Mouse (Mus musculus): ENCODE measurements around the gene Snapc3. TPM values are rescaled to one million over a fixed set of nuclear protein-coding genes. Genes with fewer than 3 reads are reported as not detected.

The Snapc3 gene
- polyA plus RNA-seq, 1 experiment from 2014 or later, result 80.7 TPM

GRCm38 (mm10) chr4:83396996-83397770 lies 20.3 kb upstream of the Snapc3 start:
- Histone ChIP-seq H3K27ac (no peak overlapping the region), H3K27me3 (no peaks in the 10 kb centered on the region), H3K9ac (no peak overlapping the region), H3K4me1 (no peaks in the 10 kb centered on the region), H3K4me2 (no peak overlapping the region), H3K9me3 (no peaks in the 10 kb centered on the region), H3K4me3 (replicated peaks) (no peak overlapping the region), H3K36me3 (replicated peaks) (no peaks in the 10 kb centered on the region)
- WGBS, result 85% methylated on average over 9 of the region's 9 CpGs
- ATAC-seq (ENCODE audit: low FRiP score), result no peak

DNA sequence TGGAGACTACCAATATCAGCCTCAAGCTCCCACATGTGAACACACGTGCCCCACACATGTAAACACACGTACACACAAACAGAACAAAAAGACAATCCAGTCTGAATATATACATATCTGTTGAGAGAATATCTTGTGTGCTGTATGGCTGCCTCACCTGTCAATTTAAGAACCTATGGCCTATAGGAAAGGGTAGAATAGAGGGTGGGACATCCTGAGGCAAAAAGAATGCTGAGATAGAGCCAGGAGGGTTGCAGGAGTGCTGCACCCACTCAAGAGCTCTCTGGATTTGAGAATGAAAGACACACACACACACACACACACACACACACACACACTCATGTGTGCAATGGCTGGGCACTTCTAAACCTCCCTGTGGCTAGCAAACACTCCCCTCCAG lies 19.0 kb upstream of the Snapc3 start:
- H3K4me3 ChIP-seq (replicated peaks), result no peak overlapping the region
- no peak for ATAC-seq (ENCODE audit: low FRiP score)
- no peak overlapping the region for H3K27ac ChIP-seq
- no peaks in the 10 kb centered on the region for H3K4me1 ChIP-seq
- peaks cover 7% of the 10 kb centered on the region; the same call in 1 of the 2 replicates for H3K9me3 ChIP-seq
- H3K36me3 ChIP-seq (replicated peaks), result no peaks in the 10 kb centered on the region
- H3K27me3 ChIP-seq, result no peaks in the 10 kb centered on the region
- no peak overlapping the region for H3K4me2 ChIP-seq
- WGBS, result 90% methylated on average over 2 of the region's 2 CpGs
- no peak overlapping the region for H3K9ac ChIP-seq

DNA sequence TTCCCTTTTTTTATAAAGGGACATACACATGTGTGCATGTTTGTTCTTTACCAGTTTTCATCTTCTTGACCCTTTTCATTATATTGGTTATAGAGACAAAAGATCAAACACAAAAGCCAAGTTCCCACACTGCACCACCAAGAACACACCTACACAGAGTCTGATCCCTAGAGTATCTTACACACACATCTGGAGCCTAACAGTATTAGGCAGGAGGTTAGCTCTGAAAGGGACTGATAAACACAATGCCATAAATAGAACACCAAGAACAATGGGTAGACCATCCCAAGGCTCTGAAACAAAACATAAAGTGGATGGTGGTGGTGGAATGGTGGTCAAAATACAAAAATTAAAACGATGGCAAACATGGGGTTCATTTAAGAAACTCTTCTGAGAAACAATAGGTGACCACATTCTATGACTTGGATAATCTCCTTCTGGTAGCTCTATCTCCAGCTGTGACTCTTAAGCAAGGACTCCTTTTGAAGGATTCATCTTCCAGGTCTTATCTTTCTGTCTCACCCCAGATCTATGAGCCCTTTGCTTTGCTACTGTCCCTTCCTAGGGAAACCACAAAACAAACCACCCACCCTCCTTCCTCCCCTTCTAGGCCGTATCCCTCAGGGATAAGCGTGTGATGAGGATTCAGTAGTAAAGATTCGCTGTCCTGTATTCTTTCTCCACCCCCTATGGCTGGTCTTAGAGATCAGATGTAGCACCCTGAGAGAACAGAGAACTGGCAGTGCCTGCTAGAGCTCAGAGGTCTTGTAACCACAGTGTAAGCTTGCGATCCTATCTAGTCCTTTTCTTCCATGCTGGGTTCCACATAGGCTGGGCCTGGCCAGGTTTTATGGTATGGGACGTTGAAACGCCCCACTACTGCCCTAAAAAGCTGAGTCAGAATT lies 16.6 kb upstream of the Snapc3 start:
- no peak overlapping the region for H3K4me3 ChIP-seq (replicated peaks)
- H3K9ac ChIP-seq, result no peak overlapping the region
- H3K27me3 ChIP-seq, result no peaks in the 10 kb centered on the region
- no peak for ATAC-seq (ENCODE audit: low FRiP score)
- H3K9me3 ChIP-seq, result peaks cover 9% of the 10 kb centered on the region; the same call in 1 of the 2 replicates
- no peaks in the 10 kb centered on the region for H3K36me3 ChIP-seq (replicated peaks)
- WGBS, result 90% methylated on average over 7 of the region's 7 CpGs
- H3K27ac ChIP-seq, result no peak overlapping the region
- no peaks in the 10 kb centered on the region for H3K4me1 ChIP-seq
- H3K4me2 ChIP-seq, result no peak overlapping the region

DNA sequence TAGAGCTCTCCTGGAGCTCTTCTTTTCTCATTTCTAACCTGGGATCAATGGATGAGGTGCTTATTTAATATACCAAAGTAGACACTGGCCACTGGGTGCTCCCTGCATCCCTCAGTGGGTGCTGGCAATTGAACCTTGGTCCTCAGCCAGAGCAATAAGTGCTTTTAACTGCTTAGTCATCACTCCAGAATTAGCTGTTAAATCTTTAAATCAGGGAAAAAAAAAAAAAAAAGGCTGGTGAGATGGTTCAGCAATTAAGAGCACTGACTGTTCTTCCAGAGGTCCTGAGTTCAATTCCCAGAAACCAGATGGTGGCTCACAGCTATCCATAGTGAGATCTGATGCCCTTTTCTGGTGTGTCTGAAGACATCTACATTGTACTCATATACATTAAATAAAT lies 15.8 kb upstream of the Snapc3 start:
- H3K27me3 ChIP-seq, result no peaks in the 10 kb centered on the region
- H3K4me2 ChIP-seq, result no peak overlapping the region
- peaks cover 9% of the 10 kb centered on the region; the same call in 1 of the 2 replicates for H3K9me3 ChIP-seq
- no peak overlapping the region for H3K4me3 ChIP-seq (replicated peaks)
- H3K27ac ChIP-seq, result no peak overlapping the region
- H3K36me3 ChIP-seq (replicated peaks), result no peaks in the 10 kb centered on the region
- no peaks in the 10 kb centered on the region for H3K4me1 ChIP-seq
- no peak overlapping the region for H3K9ac ChIP-seq
- ATAC-seq (ENCODE audit: low FRiP score), result no peak

DNA sequence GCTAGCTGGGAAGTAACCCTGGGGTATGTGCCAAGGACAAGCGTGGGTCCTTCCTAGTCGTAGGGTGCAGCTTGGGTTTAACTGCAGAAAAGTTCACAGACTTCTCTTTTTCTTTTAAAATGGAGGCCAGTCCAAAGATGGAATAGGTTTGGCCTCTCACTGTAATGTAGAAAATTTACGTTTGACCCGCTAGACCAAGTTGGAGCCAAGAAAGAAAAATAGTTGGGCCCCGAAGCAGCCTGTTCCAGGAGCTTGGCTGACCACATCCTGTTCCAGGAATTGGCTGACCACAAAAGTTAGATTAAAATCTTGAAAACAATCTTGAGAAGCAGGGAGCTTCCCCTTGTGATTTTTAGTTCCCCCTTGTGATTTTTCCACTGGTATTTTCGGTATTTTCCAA lies 9.8 kb upstream of the Snapc3 start:
- no peaks in the 10 kb centered on the region for H3K36me3 ChIP-seq (replicated peaks)
- 93% methylated on average over 6 of the region's 6 CpGs for WGBS
- H3K27me3 ChIP-seq, result no peaks in the 10 kb centered on the region
- H3K4me1 ChIP-seq, result no peaks in the 10 kb centered on the region
- no peak overlapping the region for H3K4me2 ChIP-seq
- no peak overlapping the region for H3K4me3 ChIP-seq (replicated peaks)
- H3K27ac ChIP-seq, result no peak overlapping the region
- no peak overlapping the region for H3K9ac ChIP-seq
- ATAC-seq (ENCODE audit: low FRiP score), result no peak
- peaks cover 26% of the 10 kb centered on the region for H3K9me3 ChIP-seq

DNA sequence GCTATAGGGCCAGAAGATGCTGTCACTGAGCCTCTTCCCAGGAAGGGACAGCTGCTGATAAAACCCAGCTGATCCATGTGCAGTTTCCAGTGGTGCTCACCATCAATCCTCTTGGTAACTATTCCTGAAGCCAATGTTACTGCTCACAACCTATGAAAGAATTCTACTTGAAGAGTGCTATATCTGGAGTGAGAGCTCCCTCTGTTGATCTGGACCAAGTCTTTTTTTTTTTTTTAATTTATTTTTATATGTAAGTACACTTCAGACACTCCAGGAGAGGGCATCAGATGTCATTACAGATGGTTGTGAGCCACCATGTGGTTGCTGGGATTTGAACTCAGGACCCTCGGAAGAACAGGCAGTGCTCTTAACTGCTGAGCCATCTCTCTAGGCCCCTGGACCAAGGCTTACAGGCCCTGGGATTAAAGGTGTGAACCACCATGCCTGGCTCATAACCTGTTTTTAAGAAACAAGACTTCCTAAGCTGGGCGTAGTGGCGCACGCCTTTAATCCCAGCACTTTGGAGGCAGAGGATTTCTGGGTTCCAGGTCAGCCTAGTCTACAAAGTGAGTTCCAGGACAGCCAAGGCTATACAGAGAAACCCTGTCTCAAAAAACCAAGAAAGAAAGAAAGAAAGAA lies 7.5 kb upstream of the Snapc3 start:
- H3K4me3 ChIP-seq (replicated peaks), result no peak overlapping the region
- H3K9ac ChIP-seq, result no peak overlapping the region
- no peak for ATAC-seq (ENCODE audit: low FRiP score)
- H3K4me1 ChIP-seq, result no peaks in the 10 kb centered on the region
- H3K4me2 ChIP-seq, result no peak overlapping the region
- no peak overlapping the region for H3K27ac ChIP-seq
- no peaks in the 10 kb centered on the region for H3K27me3 ChIP-seq
- H3K9me3 ChIP-seq, result peaks cover 17% of the 10 kb centered on the region
- H3K36me3 ChIP-seq (replicated peaks), result no peaks in the 10 kb centered on the region
- WGBS, result 94% methylated on average over 4 of the region's 4 CpGs

DNA sequence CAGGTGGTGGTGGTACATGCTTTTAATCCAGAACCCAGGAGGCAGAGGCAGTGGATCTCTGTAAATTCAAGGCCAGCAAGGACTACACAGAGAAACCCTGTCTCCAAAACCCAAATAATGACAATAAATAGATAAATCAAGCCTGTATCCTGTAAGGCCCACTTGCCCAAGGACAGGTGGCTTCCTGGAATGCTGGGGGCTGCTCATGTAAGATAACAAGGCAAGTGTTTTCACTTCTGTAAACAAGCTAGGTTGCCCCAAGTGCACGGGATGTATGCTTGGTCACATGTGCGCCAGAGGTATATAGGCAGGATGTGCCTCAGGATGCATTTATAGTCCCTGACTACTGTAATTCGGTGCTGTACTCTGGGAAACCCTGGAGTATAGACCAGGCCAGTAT lies 5.5 kb upstream of the Snapc3 start:
- H3K4me3 ChIP-seq (replicated peaks), result no peak overlapping the region
- no peak overlapping the region for H3K27ac ChIP-seq
- WGBS, result 90% methylated on average over 3 of the region's 3 CpGs
- no peaks in the 10 kb centered on the region for H3K27me3 ChIP-seq
- no peaks in the 10 kb centered on the region for H3K36me3 ChIP-seq (replicated peaks)
- 0 out of 2 replicates have a peak, but pooled peaks cover 4% of the 10 kb centered on the region for H3K4me1 ChIP-seq
- peaks cover 17% of the 10 kb centered on the region for H3K9me3 ChIP-seq
- ATAC-seq (ENCODE audit: low FRiP score), result no peak
- no peak overlapping the region for H3K9ac ChIP-seq
- no peak overlapping the region for H3K4me2 ChIP-seq

- Histone ChIP-seq H3K4me2 (no peak overlapping the region), H3K4me3 (replicated peaks) (no peak overlapping the region), H3K9ac (no peak overlapping the region), H3K4me1 (peaks cover 14% of the 10 kb centered on the region), H3K27me3 (no peaks in the 10 kb centered on the region), H3K27ac (no peak overlapping the region), H3K9me3 (no peaks in the 10 kb centered on the region; the same call in 1 of the 2 replicates), H3K36me3 (replicated peaks) (no peaks in the 10 kb centered on the region)
- 78% methylated on average over 5 of the region's 5 CpGs for WGBS
- no peak for ATAC-seq (ENCODE audit: low FRiP score)
Observed at GRCm38 (mm10) chr4:83414241-83414824, 3.2 kb upstream of the Snapc3 start.

DNA sequence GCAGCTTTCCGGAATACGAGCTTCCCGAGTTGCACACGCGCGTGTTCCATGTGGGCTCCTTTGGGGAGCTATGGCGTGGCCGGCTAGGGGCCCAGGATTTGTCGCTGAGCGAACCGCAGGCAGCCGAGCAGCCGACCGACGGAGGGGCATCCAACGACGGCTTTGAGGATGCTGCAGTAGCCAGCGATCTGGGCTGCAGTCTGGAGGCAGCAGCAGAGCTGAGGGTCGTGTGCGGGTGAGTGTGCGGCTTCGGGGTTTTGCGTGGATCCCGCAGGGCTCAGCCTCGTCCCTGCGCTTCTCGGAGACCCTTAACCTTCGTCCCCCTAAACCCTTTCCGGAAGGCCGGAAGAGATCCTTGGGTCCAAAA lies 279 bp downstream of the Snapc3 start:
- 0% methylated on average over 30 of the region's 30 CpGs for WGBS
- peak overlapping the region; percentile 89 for H3K9ac ChIP-seq
- peak overlapping the region; percentile 86 for H3K27ac ChIP-seq
- ATAC-seq (ENCODE audit: low FRiP score), result no peak
- peaks cover 17% of the 10 kb centered on the region for H3K4me1 ChIP-seq
- peak overlapping the region; percentile 66 for H3K4me2 ChIP-seq
- no peaks in the 10 kb centered on the region for H3K27me3 ChIP-seq
- peaks cover 5% of the 10 kb centered on the region; the same call in 1 of the 2 replicates for H3K36me3 ChIP-seq (replicated peaks)
- H3K4me3 ChIP-seq (replicated peaks), result peak overlapping the region; percentile 89
- no peaks in the 10 kb centered on the region; the same call in 1 of the 2 replicates for H3K9me3 ChIP-seq

GRCm38 (mm10) chr4:83418781-83419180 lies 1.3 kb downstream of the Snapc3 start:
- 86% methylated on average over 2 of the region's 2 CpGs for WGBS
- H3K27ac ChIP-seq, result no peak overlapping the region
- H3K36me3 ChIP-seq (replicated peaks), result peaks cover 15% of the 10 kb centered on the region
- H3K27me3 ChIP-seq, result no peaks in the 10 kb centered on the region
- peak overlapping the region; percentile 66 for H3K4me2 ChIP-seq
- H3K9me3 ChIP-seq, result no peaks in the 10 kb centered on the region; the same call in 1 of the 2 replicates
- peaks cover 17% of the 10 kb centered on the region for H3K4me1 ChIP-seq
- ATAC-seq (ENCODE audit: low FRiP score), result no peak
- peak overlapping the region; percentile 89 for H3K4me3 ChIP-seq (replicated peaks)
- H3K9ac ChIP-seq, result peak overlapping the region; percentile 89

- Histone ChIP-seq H3K27me3 (no peaks in the 10 kb centered on the region), H3K4me1 (peaks cover 10% of the 10 kb centered on the region), H3K36me3 (replicated peaks) (peaks cover 60% of the 10 kb centered on the region), H3K4me2 (no peak overlapping the region), H3K9me3 (no peaks in the 10 kb centered on the region), H3K4me3 (replicated peaks) (no peak overlapping the region), H3K9ac (no peak overlapping the region), H3K27ac (no peak overlapping the region)
- no peak for ATAC-seq (ENCODE audit: low FRiP score)
- WGBS, result 93% methylated on average over 6 of the region's 6 CpGs
Observed at GRCm38 (mm10) chr4:83423641-83424040, 6.1 kb downstream of the Snapc3 start.

DNA sequence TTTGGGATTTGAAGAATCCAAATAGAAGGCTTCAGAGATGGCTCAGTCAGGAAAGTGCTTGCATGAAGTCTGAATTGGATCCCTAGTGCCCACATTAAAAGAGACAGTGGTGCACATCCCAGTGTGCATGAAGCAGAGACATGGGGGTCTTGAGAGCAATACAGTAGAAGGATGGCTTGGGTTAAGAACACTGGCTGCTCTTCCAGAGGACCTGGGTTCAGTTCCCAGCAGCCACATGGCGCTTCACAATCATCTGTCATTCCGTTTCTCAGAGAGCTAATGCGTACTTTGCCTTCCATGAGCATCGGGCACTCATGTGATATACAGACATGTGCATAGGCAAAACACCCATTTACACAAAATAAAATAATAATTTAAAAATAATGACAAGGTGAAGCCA lies 7.6 kb downstream of the Snapc3 start:
- 94% methylated on average over 4 of the region's 4 CpGs for WGBS

More for the DNA sequence above, 7.6 kb downstream of the Snapc3 start:
- no peaks in the 10 kb centered on the region for H3K4me1 ChIP-seq
- no peak overlapping the region for H3K4me2 ChIP-seq
- no peaks in the 10 kb centered on the region for H3K9me3 ChIP-seq
- no peak overlapping the region for H3K9ac ChIP-seq
- ATAC-seq (ENCODE audit: low FRiP score), result no peak
- H3K36me3 ChIP-seq (replicated peaks), result peaks cover 69% of the 10 kb centered on the region
- H3K4me3 ChIP-seq (replicated peaks), result no peak overlapping the region
- H3K27ac ChIP-seq, result no peak overlapping the region
- no peaks in the 10 kb centered on the region for H3K27me3 ChIP-seq

All from forebrain, embryonic 12.5 days (tissue).